Mouse (Mus musculus) frontal cortex, adult 2 months (tissue): ENCODE data around the gene Itga6. TPM values are rescaled to one million over a fixed set of nuclear protein-coding genes. Genes with fewer than 3 reads are reported as not detected.
"Not testable (repeated sequence)": the region's sequence is repeated elsewhere in the genome, so short reads cannot be mapped to it uniquely, and the experiment has no call there.

ENCODE experiments used
- DNase-seq, 2 experiments: peaks; one replicate each; pipeline ENCODE4 v3.0.0; 2022; ENCODE audit warnings: low spot score in 1 of 2; ENCODE audit errors: extremely low spot score in 1 of 2
- polyA plus RNA-seq: library from polyadenylated mRNA; depleted of rRNA; stranded (reverse); fragments of >200 nt; gene quantifications from 2 replicates; pipeline ENCODE4 v1.2.3, GENCODE M21; 2012; rRNA removed

The Itga6 gene
- polyA plus RNA-seq, 1 experiment: 32.4 TPM

DNA sequence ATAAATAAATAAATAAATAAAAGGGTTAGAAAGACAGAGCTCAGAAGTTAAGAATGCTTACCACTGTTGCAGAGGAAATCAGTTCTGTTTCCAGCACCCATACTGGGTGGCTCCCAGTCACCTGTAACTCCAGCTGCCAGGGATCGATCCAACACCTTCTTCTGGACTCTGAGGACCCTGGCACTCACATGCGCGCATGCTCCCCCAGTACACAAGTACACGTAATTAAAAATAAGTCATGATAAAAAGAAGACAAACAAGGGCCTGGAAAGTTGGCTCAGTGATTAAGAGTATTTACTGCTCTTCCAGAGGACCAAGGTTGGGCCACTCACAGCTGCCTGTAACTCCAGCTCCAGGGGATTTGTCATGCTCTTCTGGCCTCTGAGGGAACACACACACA lies 132.4 kb downstream of the Itga6 start:
- no peak for DNase-seq

DNA sequence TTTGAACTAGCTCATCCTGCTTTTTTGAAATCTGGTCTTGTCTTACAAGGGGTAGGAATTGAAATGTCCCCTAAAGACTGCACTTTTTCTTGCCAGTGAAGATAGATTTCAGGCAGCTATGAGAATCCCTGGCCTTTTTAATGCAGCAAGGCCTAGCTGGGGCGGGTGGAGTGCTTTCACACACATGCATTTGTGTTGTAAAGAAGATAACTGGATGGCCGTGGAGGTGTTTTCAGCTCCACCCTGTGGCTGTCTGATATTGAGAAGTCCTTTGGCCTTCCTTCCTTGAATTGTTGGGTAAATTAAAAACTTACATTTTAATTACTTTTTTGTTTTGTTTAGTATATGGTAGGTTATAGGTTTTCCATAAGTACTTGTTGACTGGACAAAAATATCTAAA lies 133.0 kb downstream of the Itga6 start:
- no peak for DNase-seq

DNA sequence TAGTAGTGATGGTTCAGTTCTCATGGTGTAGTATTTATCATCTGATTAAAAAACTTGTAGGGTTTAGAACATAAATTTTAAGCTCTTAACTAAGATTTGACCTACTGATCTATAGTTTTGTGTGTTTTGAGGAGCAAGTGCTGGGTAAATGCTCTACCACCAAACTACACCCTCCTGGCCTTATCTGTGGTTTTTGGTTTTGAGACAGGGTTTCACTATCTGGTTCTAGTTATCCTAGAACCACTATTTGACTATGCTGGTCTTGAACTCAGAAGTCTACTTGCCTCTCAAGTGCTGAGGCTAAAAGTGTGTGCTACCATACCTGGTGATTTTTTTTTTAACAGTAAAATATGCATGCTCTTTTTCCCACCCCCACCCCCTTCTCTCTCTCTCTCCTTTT lies 133.5 kb downstream of the Itga6 start:
- no peak for DNase-seq

DNA sequence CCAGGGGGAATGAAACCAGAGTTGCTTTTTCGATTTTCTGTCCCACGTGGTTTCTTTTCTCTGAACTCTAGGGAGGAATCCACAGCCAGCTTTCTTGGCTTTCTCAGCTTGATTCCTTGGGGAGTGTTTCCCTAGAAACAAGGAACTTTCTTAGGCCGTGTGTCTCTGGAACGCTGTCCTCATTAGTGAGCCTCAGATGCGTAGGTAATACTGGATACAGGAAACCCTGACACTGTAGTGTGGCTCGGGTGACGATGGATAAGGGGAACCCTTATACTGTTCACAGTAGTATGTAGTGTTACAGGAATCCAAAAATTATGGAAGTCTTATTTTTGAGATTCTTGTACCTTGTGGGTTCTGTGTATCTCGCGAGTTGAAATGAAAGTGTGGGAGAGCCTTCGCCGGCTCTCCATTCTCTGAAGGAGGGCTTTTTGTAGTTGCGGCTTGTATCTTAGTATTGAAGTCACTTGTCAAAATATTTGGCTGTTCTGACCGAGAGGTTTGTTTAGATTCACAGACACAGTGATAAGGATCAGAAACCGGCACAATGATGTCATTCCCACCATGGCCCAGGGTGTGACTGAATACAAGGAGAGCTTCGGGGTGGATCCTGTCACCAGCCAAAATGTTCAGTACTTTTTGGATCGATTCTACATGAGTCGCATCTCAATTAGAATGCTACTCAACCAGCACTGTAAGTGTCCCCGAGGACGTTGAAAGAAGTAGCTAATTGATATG lies 137.7 kb downstream of the Itga6 start:
- DNase-seq: no peak

DNA sequence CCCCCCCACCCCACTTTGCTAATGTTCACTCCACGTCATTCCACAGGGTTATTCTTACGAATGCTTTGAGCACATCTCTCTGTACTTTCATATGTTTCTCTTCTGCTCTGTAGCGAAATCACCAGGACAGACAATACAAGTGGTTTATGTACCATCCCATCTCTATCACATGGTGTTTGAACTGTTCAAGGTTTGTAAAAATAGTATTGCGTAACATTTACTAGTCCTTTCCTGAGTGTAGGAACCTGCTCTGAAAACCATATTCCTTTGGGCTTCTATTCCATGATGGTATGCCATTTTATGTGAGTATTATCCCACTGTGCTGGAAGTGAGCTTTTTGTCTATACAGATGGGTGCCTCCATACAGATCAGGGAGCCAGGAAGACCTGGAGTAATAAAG lies 141.9 kb downstream of the Itga6 start:
- DNase-seq: no peak

DNA sequence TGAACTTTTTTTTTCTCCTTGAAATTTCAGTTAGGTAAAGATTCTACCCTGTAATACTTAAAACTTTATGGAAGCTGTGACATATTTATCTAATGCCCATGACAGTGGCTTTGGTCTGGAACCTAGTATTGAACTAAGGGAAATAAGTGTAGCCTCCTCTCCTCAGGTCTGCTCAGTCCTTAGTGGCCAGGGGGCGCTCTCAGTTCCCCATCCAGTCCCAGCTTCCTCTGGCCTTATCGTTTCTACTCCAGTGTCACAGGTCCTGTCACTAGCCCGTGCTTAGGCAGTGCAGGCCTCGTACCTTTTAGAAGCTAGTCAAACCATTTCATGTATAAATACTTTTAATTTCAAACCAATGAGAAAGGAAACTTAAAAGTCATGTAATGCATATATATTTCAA lies 143.0 kb downstream of the Itga6 start:
- no peak for DNase-seq

DNA sequence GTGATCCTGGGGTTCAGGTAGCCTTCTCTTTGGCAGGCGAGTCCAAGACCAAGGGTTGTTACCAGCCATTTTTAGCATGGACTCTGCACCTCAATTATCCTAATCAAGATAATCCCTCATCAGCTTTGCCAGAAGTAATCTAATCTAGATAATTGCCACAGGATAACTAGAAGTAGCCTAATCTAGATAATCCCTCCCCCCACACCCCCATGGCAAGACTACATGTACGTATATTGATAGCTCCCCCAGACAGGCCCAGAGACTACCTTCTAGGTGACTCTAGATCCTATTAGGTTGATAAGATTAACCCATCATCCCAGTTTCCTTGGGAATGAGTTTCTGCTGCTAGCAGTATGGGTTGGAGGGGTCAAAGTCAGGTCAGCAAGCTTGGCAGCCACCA lies 146.1 kb downstream of the Itga6 start:
- no peak for DNase-seq

DNA sequence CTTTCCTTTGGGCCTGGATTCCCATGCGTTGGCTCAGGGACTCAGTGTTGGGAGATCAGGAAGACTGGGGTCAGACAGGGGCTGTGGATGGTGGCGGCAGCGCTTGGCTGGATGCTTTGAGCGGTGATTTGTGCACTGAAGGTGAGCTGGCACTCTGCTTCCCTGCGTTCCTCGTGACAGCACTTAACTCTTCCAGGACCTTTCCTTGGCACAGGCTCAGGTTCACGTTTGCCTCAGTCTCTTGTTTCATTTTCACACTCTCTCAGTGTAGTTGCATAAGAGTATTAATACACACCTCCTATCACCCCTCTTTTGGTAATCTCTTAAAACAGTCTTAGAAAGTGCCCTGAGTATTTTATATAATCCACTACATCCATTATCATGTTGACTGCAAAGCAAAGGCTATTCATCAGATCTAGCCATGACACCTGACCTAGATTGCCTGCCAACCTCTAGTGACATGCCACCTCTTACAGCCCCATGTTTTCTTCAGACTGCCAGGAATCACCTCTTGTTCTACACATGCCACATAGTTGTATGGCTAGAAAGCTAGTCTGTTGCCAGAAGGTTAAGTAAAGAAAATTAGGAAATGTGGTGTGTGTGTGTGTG lies 147.4 kb downstream of the Itga6 start:
- no peak for DNase-seq

DNA sequence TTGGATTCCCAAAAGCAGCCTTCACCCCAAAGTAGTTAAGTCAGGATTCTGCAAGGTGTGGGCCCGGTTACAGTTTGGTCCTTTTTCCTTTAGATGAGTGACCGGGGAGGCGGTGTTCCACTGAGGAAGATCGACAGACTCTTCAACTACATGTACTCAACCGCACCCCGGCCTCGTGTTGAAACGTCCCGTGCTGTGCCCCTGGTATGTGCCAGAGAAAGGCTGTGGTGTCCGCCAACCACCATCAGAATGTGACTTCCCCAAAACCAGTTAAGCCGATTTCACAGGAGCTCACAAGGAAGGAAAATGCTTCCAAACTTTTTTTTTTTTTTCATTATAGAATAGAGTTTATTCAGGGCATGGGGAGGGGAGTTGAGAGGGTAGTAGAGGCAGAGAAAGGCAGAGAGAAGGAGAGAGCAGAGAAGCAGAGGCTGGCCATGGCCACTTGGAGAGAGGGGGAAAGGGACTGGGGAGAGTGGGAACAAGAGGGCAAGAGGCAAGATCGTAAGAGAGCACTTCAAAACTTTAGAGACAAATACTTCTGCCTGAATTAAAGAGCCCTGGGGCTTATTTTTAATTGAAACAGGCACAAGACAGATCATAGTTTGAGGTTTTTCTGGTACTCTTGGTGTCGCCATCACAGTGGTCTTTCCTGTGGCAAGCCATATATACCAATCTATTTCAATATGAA lies 150.3 kb downstream of the Itga6 start:
- no peak for DNase-seq

DNA sequence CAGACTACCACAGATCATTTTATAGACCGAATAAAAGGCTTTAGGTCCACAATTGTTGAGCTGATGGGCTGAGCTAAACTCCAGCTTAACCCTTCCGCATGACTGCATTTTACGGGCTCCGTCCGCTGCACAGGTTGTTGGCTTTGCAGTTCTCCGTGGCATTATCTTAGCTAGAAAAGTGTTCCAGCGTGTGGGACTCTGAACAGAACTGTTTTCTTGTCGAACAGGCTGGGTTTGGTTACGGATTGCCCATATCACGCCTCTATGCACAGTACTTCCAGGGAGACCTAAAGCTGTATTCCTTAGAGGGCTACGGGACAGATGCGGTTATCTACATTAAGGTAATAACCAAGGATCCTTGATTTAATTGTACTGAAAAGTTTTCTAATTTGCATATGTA lies 152.0 kb downstream of the Itga6 start:
- DNase-seq: no peak

DNA sequence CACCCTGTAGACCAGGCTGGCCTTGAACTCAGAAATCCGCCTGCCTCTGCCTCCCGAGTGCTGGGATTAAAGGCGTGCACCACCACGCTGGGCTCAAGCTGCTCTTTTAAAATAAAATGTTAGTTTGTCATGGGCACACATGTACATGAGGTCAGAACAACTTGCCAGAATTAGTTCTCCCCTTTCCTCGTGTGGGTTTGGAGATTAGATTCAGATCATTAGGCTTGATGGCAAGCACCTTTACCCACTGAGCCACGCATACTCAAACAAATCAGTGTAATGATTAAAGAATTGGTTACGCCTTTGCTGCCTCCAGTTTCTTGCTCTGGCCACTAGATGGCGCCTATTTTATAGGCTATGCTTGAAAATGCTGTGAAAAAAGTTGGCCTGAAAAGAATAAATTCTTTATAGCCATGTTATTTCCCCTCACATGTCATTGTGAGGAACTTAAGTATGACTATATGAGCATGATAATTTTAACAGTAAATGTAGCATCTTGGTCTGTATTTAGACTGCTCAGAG lies 153.0 kb downstream of the Itga6 start:
- DNase-seq: peak in 1 of 2 experiments; percentile 73

DNA sequence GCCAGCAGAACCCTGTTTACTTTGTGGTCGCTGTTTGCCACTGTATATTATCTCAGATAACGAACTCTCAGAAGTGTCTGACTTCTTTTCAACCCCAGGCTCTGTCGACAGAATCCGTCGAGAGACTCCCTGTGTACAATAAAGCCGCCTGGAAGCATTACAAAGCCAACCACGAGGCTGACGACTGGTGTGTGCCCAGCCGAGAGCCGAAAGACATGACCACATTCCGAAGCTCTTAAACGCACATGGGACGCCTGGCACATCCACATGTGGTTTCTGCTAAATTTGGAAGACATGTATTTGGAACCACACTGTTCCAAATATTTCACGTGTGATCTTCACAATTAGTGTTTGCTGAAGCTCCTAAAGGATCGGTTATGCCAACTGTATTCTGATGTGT lies 154.5 kb downstream of the Itga6 start:
- no peak for DNase-seq

DNA sequence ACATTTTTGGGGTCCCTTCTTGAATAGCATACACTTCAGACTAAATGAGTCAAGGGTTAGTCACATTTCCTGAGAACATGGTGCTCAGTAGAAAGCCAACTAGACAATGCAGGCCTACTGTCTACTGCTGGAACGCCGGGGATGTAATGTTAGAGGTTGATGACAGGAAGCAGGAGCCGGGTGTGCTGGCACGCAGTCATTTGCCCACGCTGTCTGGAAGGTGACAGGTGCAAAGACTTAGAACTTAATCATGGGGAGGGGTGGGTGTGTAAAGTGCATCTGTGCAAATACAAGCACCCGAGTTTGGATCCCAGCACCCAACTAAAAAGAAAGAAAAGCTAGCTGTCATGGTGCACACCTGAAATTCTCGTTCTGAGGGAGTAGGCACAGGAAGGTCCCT lies 159.7 kb downstream of the Itga6 start:
- no peak for DNase-seq

DNA sequence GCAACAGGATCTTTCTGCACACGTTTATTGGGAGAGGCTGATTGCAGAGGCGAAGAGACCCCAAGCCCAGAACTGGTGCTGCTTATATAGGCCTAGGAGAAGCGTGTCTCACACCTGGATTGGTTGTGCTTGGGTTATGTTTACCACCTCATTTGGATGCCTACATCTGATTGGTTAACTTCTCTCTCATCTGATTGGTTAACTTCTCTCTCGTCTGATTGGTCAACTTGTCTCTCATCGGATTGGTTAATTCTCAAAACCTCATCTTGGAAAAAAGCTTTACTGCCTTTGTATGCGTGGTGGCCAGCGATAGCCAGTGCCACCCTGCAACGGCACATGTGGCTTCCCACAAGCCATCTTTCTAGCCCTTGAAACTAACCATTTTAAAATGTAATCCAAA lies 160.9 kb downstream of the Itga6 start:
- DNase-seq: not testable (repeated sequence)

Other genes with a start within 250 kb of the Itga6 start
- 180 and 198 TPM in 2 replicates for gene Dlx1, start 217.5 kb upstream of the Itga6 start, polyA plus RNA-seq
- 25.4 and 28.1 TPM in 2 replicates for gene Dlx2, start 198.9 kb upstream of the Itga6 start, polyA plus RNA-seq
- gene Pdk1, start 127.6 kb downstream of the Itga6 start, polyA plus RNA-seq: 26.7 and 28.5 TPM in 2 replicates
- gene Rapgef4, start 235.6 kb downstream of the Itga6 start, polyA plus RNA-seq: 366 and 429 TPM in 2 replicates